In genomic region chr3:90085281-90085680, GRCm38 (mm10) we compare ENCODE assay signal across 12 mouse cellular contexts. TPM values are rescaled to one million over a fixed set of nuclear protein-coding genes. Genes with fewer than 3 reads are reported as not detected.
DNase-seq lines count a peak whose midpoint lies in the region; ATAC-seq and TF ChIP-seq lines count a peak whose summit lies in the region.
"Had no signal": no experiment of that assay in that cellular context is flagged by ENCODE, and none has a peak within 500 bp of the region (broad histone marks: within the 10 kb centered on the region; RNA-seq: fewer than 3 reads in every experiment).

No protein-coding gene starts in this region.

- peak; percentile 54 for DNase-seq in adrenal gland, postnatal 14 days
- no peak for DNase-seq in adrenal gland, postnatal 4 days (ENCODE audit: low spot score in 2 of 2)
- no peak for DNase-seq in liver, postnatal 0 days
- DNase-seq in midbrain, embryonic 14.5 days: no peak
- DNase-seq: cerebellum, postnatal 36 days had no signal

- peak overlapping the region; percentile 95 for H3K4me2 ChIP-seq in liver, postnatal 0 days (ENCODE audit: low read depth, low read length)
- no peak overlapping the region for H3K4me2 ChIP-seq in midbrain, embryonic 13.5 days (replicated peaks)
- H3K4me2 ChIP-seq in midbrain, embryonic 14.5 days (ENCODE audit: low read length): no peak overlapping the region
- H3K4me2 ChIP-seq: hindbrain, embryonic 13.5 days; neural tube, embryonic 12.5 days had no signal

- H3K27ac ChIP-seq in liver, postnatal 0 days (ENCODE audit: low read depth): peak overlapping the region; percentile 74
- no peak overlapping the region for H3K27ac ChIP-seq in midbrain, embryonic 13.5 days
- no peak overlapping the region for H3K27ac ChIP-seq in midbrain, embryonic 14.5 days (replicated peaks; ENCODE audit: low read depth, low read length)
- H3K27ac ChIP-seq: forebrain, embryonic 10.5 days; neural tube, embryonic 12.5 days had no signal

- WGBS in liver, postnatal 0 days (ENCODE audit: insufficient replicate concordance): 41% methylated on average over 6 of the region's 6 CpGs
- 95% methylated on average over 6 of the region's 6 CpGs for WGBS in midbrain, embryonic 13.5 days
- 93% methylated on average over 6 of the region's 6 CpGs for WGBS in midbrain, embryonic 14.5 days

- TF ChIP-seq CTCF in liver, postnatal 0 days (IDR thresholded peaks at IDR 0.05; ENCODE audit: low read depth): no peak

- TF ChIP-seq EP300 in liver, postnatal 0 days (IDR thresholded peaks at IDR 0.05; ENCODE audit: low read depth): no peak

- H3K9ac ChIP-seq in liver, postnatal 0 days (replicated peaks): no peak overlapping the region
- H3K9ac ChIP-seq in midbrain, embryonic 13.5 days (replicated peaks): no peak overlapping the region
- H3K9ac ChIP-seq in midbrain, embryonic 14.5 days (replicated peaks; ENCODE audit: low read length): no peak overlapping the region
- H3K9ac ChIP-seq: hindbrain, embryonic 13.5 days; neural tube, embryonic 12.5 days had no signal

- ATAC-seq in megakaryocyte, adult 5-6 weeks (ENCODE audit: poor library complexity, severe bottlenecking): no peak
- no peak for ATAC-seq in liver, postnatal 0 days
- no peak for ATAC-seq in midbrain, embryonic 13.5 days
- no peak for ATAC-seq in midbrain, embryonic 14.5 days (ENCODE audit: low FRiP score, low TSS enrichment)
- no peak for ATAC-seq in erythroid progenitor cell, adult 5-6 weeks (replicated peaks; ENCODE audit: low FRiP score, poor library complexity, severe bottlenecking)

- peak overlapping the region; percentile 87 for H3K4me3 ChIP-seq in megakaryocyte, embryonic 14.5 days (replicated peaks)
- no peak overlapping the region for H3K4me3 ChIP-seq in liver, postnatal 0 days (ENCODE audit: low read depth, low read length)
- H3K4me3 ChIP-seq in midbrain, embryonic 13.5 days (replicated peaks): no peak overlapping the region
- H3K4me3 ChIP-seq in midbrain, embryonic 14.5 days (replicated peaks; ENCODE audit: low read depth, low read length): no peak overlapping the region
- H3K4me3 ChIP-seq: forebrain, embryonic 10.5 days; hindbrain, embryonic 13.5 days; neural tube, embryonic 12.5 days had no signal

- H3K9me3 ChIP-seq in megakaryocyte, embryonic 14.5 days: no peaks in the 10 kb centered on the region
- H3K9me3 ChIP-seq in liver, postnatal 0 days (ENCODE audit: low read length): no peaks in the 10 kb centered on the region
- H3K9me3 ChIP-seq in midbrain, embryonic 13.5 days: no peaks in the 10 kb centered on the region
- H3K9me3 ChIP-seq in midbrain, embryonic 14.5 days (ENCODE audit: control insufficient read depth, low read length): no peaks in the 10 kb centered on the region
- H3K9me3 ChIP-seq: forebrain, embryonic 10.5 days; hindbrain, embryonic 13.5 days; neural tube, embryonic 12.5 days had no signal

- peaks cover 68% of the 10 kb centered on the region for H3K4me1 ChIP-seq in megakaryocyte, embryonic 14.5 days
- H3K4me1 ChIP-seq in liver, postnatal 0 days (ENCODE audit: insufficient read depth): peaks cover 52% of the 10 kb centered on the region
- H3K4me1 ChIP-seq in midbrain, embryonic 13.5 days (replicated peaks): peaks cover 45% of the 10 kb centered on the region
- H3K4me1 ChIP-seq in midbrain, embryonic 14.5 days (ENCODE audit: control insufficient read depth, insufficient read depth, low read length): peaks cover 32% of the 10 kb centered on the region

- H3K36me3 ChIP-seq in megakaryocyte, embryonic 14.5 days (replicated peaks; ENCODE audit: low read length): peaks cover 71% of the 10 kb centered on the region
- peaks cover 36% of the 10 kb centered on the region for H3K36me3 ChIP-seq in liver, postnatal 0 days (replicated peaks; ENCODE audit: insufficient read depth, low read length)
- H3K36me3 ChIP-seq in midbrain, embryonic 13.5 days: peaks cover 40% of the 10 kb centered on the region
- H3K36me3 ChIP-seq in midbrain, embryonic 14.5 days (ENCODE audit: control insufficient read depth, insufficient read depth, low read length): peaks cover 37% of the 10 kb centered on the region

- no peaks in the 10 kb centered on the region for H3K27me3 ChIP-seq in megakaryocyte, embryonic 14.5 days (replicated peaks)
- no peaks in the 10 kb centered on the region for H3K27me3 ChIP-seq in liver, postnatal 0 days (ENCODE audit: insufficient read depth, low read length)
- no peaks in the 10 kb centered on the region for H3K27me3 ChIP-seq in midbrain, embryonic 13.5 days
- H3K27me3 ChIP-seq in midbrain, embryonic 14.5 days (ENCODE audit: control insufficient read depth, insufficient read depth, low read length): no peaks in the 10 kb centered on the region
- H3K27me3 ChIP-seq: hindbrain, embryonic 13.5 days; neural tube, embryonic 12.5 days had no signal

RNA-seq across cellular contexts. Expression of gene Tpm3, which starts 12.8 kb away (rescaled TPM):
- 170 and 208 TPM in 2 replicates for total RNA-seq in adrenal gland, postnatal 14 days (2021)
- 100 to 1,000 TPM; 234 to 246 TPM for total RNA-seq in adrenal gland, postnatal 4 days (2021)
- 28.7 and 263 TPM in 2 replicates for polyA plus RNA-seq in megakaryocyte, embryonic 14.5 days (2012; ENCODE audit: insufficient read depth, low replicate concordance)
- 637 and 647 TPM in 2 replicates for total RNA-seq in megakaryocyte, adult 5-6 weeks (2015)
- total RNA-seq in megakaryocyte, adult 5-6 weeks (2017): 1,137 and 1,174 TPM in 2 replicates
- 156 and 162 TPM in 2 replicates for polyA plus RNA-seq in liver, postnatal 0 days (2015; fragmentation: Nextera tagmentation; extraction: Ambion mirVana)
- 396 and 421 TPM in 2 replicates for polyA plus RNA-seq in midbrain, embryonic 13.5 days (2015; fragmentation: Nextera tagmentation; extraction: Ambion mirVana)
- polyA plus RNA-seq in midbrain, embryonic 14.5 days (2014; fragmentation: Nextera tagmentation; extraction: Ambion mirVana): 333 and 357 TPM in 2 replicates
- total RNA-seq in erythroid progenitor cell, adult 5-6 weeks (2015; ENCODE audit: low replicate concordance): 134 and 153 TPM in 2 replicates
- total RNA-seq in erythroid progenitor cell, adult 5-6 weeks (2017; ENCODE audit: low replicate concordance): 196 and 241 TPM in 2 replicates

RNA-seq across cellular contexts. Expression of gene Nup210l, which starts 18.7 kb away (rescaled TPM):
- total RNA-seq in adrenal gland, postnatal 14 days (2021): 0.37 and 0.45 TPM in 2 replicates
- under 1 TPM; 0.45 to 0.48 TPM for total RNA-seq in adrenal gland, postnatal 4 days (2021)
- polyA plus RNA-seq in megakaryocyte, embryonic 14.5 days (2012; ENCODE audit: insufficient read depth, low replicate concordance): not detected in 2 replicates
- total RNA-seq in megakaryocyte, adult 5-6 weeks (2015): 0.93 and 1.3 TPM in 2 replicates
- 0.55 and 0.89 TPM in 2 replicates for total RNA-seq in megakaryocyte, adult 5-6 weeks (2017)
- polyA plus RNA-seq in liver, postnatal 0 days (2015; fragmentation: Nextera tagmentation; extraction: Ambion mirVana): 0.02 and 0.04 TPM in 2 replicates
- 0.34 and 0.45 TPM in 2 replicates for polyA plus RNA-seq in midbrain, embryonic 13.5 days (2015; fragmentation: Nextera tagmentation; extraction: Ambion mirVana)
- polyA plus RNA-seq in midbrain, embryonic 14.5 days (2014; fragmentation: Nextera tagmentation; extraction: Ambion mirVana): 0.18 and 0.61 TPM in 2 replicates
- total RNA-seq in erythroid progenitor cell, adult 5-6 weeks (2015; ENCODE audit: low replicate concordance): not detected in 2 replicates
- total RNA-seq in erythroid progenitor cell, adult 5-6 weeks (2017; ENCODE audit: low replicate concordance): not detected in 2 replicates

RNA-seq across cellular contexts. Expression of gene Ubap2l, which starts 32.9 kb away (rescaled TPM):
- total RNA-seq in adrenal gland, postnatal 14 days (2021): 164 and 177 TPM in 2 replicates
- 100 to 1,000 TPM; 217 to 233 TPM for total RNA-seq in adrenal gland, postnatal 4 days (2021)
- 119 and 130 TPM in 2 replicates for polyA plus RNA-seq in megakaryocyte, embryonic 14.5 days (2012; ENCODE audit: insufficient read depth, low replicate concordance)
- total RNA-seq in megakaryocyte, adult 5-6 weeks (2015): 134 and 144 TPM in 2 replicates
- total RNA-seq in megakaryocyte, adult 5-6 weeks (2017): 99.6 and 101 TPM in 2 replicates
- 57.4 TPM in 2 replicates for polyA plus RNA-seq in liver, postnatal 0 days (2015; fragmentation: Nextera tagmentation; extraction: Ambion mirVana)
- 169 and 170 TPM in 2 replicates for polyA plus RNA-seq in midbrain, embryonic 13.5 days (2015; fragmentation: Nextera tagmentation; extraction: Ambion mirVana)
- polyA plus RNA-seq in midbrain, embryonic 14.5 days (2014; fragmentation: Nextera tagmentation; extraction: Ambion mirVana): 126 and 174 TPM in 2 replicates
- 157 and 197 TPM in 2 replicates for total RNA-seq in erythroid progenitor cell, adult 5-6 weeks (2015; ENCODE audit: low replicate concordance)
- 107 and 126 TPM in 2 replicates for total RNA-seq in erythroid progenitor cell, adult 5-6 weeks (2017; ENCODE audit: low replicate concordance)

RNA-seq across cellular contexts. Expression of gene 4933434E20Rik, which starts 33.8 kb away (rescaled TPM):
- 70.8 and 76.3 TPM in 2 replicates for total RNA-seq in adrenal gland, postnatal 14 days (2021)
- 10 to 100 TPM; 81.3 to 83.7 TPM for total RNA-seq in adrenal gland, postnatal 4 days (2021)
- polyA plus RNA-seq in megakaryocyte, embryonic 14.5 days (2012; ENCODE audit: insufficient read depth, low replicate concordance): 1.2 and 10.8 TPM in 2 replicates
- 46.7 and 50.9 TPM in 2 replicates for total RNA-seq in megakaryocyte, adult 5-6 weeks (2015)
- 39.0 and 55.0 TPM in 2 replicates for total RNA-seq in megakaryocyte, adult 5-6 weeks (2017)
- 64.6 and 66.7 TPM in 2 replicates for polyA plus RNA-seq in liver, postnatal 0 days (2015; fragmentation: Nextera tagmentation; extraction: Ambion mirVana)
- 241 and 251 TPM in 2 replicates for polyA plus RNA-seq in midbrain, embryonic 13.5 days (2015; fragmentation: Nextera tagmentation; extraction: Ambion mirVana)
- 229 and 241 TPM in 2 replicates for polyA plus RNA-seq in midbrain, embryonic 14.5 days (2014; fragmentation: Nextera tagmentation; extraction: Ambion mirVana)
- total RNA-seq in erythroid progenitor cell, adult 5-6 weeks (2015; ENCODE audit: low replicate concordance): 26.3 and 51.6 TPM in 2 replicates
- 28.5 and 29.4 TPM in 2 replicates for total RNA-seq in erythroid progenitor cell, adult 5-6 weeks (2017; ENCODE audit: low replicate concordance)
